Mouse (Mus musculus) bone marrow macrophage, adult 2 months (primary cell): ENCODE measurements around the gene Pcbp1.
A peak's percentile ranks its signal among the peaks of the same experiment; 100 is the strongest.

Experiments
- CTCF ChIP-seq: IDR thresholded peaks from 2 replicates; pipeline ENCODE4 v1.5.1; 2012; ENCODE audit warnings: low read depth, mild to moderate bottlenecking, low read length, moderate library complexity
- POLR2A ChIP-seq: IDR thresholded peaks from 2 replicates; pipeline ENCODE4 v1.6.1; 2012; ENCODE audit warnings: mild to moderate bottlenecking, low read depth, low read length, borderline replicate concordance

GRCm38 (mm10) chr6:86526961-86527740 lies 1.0 kb upstream of the Pcbp1 start:
- TF ChIP-seq CTCF (no peak), POLR2A (0 out of 2 replicates have a peak, but pooled peaks have one; percentile 55)
